Mouse (Mus musculus) forebrain, embryonic 15.5 days (tissue): ENCODE data around the gene Mmp23. TPM values are rescaled to one million over a fixed set of nuclear protein-coding genes. Genes with fewer than 3 reads are reported as not detected.
"Not testable (repeated sequence)": the region's sequence is repeated elsewhere in the genome, so short reads cannot be mapped to it uniquely, and the experiment has no call there.

ENCODE experiments used
- ATAC-seq: fragments of 200-750 bp; cut with Nextera tagmentation; replicated peaks from 2 replicates; pipeline ENCODE4 v1.8.0; 2017; ENCODE audit warnings: mild to moderate bottlenecking, moderate TSS enrichment, moderate library complexity
- H3K27ac ChIP-seq: fragments of 300-500 bp; sonication (generic); replicated peaks from 2 replicates; pipeline ENCODE4 v1.5.1; 2015; ENCODE audit warnings: mild to moderate bottlenecking, inconsistent platforms
- H3K27me3 ChIP-seq: fragments of 300-500 bp; sonication (generic); 2 replicates; pipeline ENCODE4 v1.6.1; 2015; ENCODE audit warnings: inconsistent platforms
- H3K36me3 ChIP-seq: fragments of 300-500 bp; sonication (generic); 2 replicates; pipeline ENCODE4 v1.6.1; 2015; ENCODE audit warnings: mild to moderate bottlenecking, inconsistent platforms
- H3K4me1 ChIP-seq: fragments of 300-500 bp; sonication (generic); 2 replicates; pipeline ENCODE4 v1.6.1; 2015; ENCODE audit warnings: inconsistent platforms
- H3K4me2 ChIP-seq: fragments of 300-500 bp; sonication (generic); replicated peaks from 2 replicates; pipeline ENCODE4 v1.6.1; 2015; ENCODE audit warnings: mild to moderate bottlenecking, inconsistent platforms
- H3K4me3 ChIP-seq: fragments of 300-500 bp; sonication (generic); 2 replicates; pipeline ENCODE4 v1.5.1; 2015; ENCODE audit warnings: mild to moderate bottlenecking, inconsistent platforms
- H3K9ac ChIP-seq: fragments of 300-500 bp; sonication (generic); replicated peaks from 2 replicates; pipeline ENCODE4 v1.6.1; 2015; ENCODE audit warnings: mild to moderate bottlenecking, inconsistent platforms
- H3K9me3 ChIP-seq: fragments of 300-500 bp; sonication (generic); 2 replicates; pipeline ENCODE4 v1.6.1; 2016; ENCODE audit warnings: inconsistent platforms
- WGBS: fragments of 180-500 bp; shearing (Covaris S2); methylation state at CpG from one replicate; pipeline ENCODE4 v1.1.7; 2015; ENCODE audit warnings: mixed read lengths; 5-methylcytosine and 5-hydroxymethylcytosine counted together
- polyA plus RNA-seq: library from polyadenylated mRNA; unstranded; fragments of >200 nt; fragmentation: Nextera tagmentation; extraction: Ambion mirVana; gene quantifications from 2 replicates; pipeline ENCODE4 v1.2.1, GENCODE M21; 2015

Mmp23 gene
- polyA plus RNA-seq, 1 experiment from 2014 or later: 2.3 TPM

DNA sequence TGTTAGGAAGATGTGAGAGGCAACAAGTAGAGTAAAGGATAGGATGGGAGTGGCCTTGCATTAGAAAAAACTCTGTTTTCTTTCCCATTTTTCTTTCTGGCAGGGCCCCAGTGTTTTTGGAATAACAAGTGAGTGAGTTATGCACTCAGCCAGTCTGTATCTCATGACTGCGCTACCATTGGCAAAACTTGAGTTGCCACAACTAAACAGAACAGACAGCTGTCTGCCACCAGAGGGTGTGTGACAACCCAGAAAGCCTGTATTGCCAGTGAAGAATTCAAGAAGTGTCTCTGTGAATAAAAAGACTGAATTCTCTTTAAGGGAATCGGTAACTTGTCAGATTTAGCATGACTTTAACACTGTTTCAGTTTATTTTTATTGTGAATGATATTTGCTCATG, 22.8 kb upstream of the Mmp23 start:
- no peaks in the 10 kb centered on the region for H3K4me1 ChIP-seq
- no peak for ATAC-seq
- no peak overlapping the region for H3K4me2 ChIP-seq
- H3K4me3 ChIP-seq: no peak overlapping the region
- 81% methylated on average over 2 of the region's 2 CpGs for WGBS
- H3K27ac ChIP-seq: no peak overlapping the region
- H3K9me3 ChIP-seq: no peaks in the 10 kb centered on the region
- H3K9ac ChIP-seq: no peak overlapping the region
- H3K36me3 ChIP-seq: no peaks in the 10 kb centered on the region
- H3K27me3 ChIP-seq: no peaks in the 10 kb centered on the region

DNA sequence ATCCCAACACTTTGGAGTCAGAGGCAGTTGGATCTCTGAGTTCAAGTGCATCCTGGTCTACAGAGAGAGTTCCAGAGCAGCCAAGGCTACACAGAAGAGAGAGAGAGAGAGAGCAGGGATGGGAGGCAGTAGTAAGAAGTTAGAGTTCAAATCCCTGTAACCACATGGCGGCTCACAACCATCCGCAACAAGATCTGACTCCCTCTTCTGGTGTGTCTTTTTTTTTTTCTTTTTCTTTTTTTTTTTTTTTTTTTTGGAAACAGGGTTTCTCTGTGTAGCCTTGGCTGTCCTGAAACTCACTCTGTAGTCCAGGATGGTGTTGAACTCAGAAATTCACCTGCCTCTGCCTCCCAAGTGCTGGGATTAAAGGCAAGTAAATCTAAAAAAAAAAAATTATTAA, 18.9 kb upstream of the Mmp23 start:
- Histone ChIP-seq H3K27me3 (no peaks in the 10 kb centered on the region), H3K9ac (no peak overlapping the region), H3K9me3 (no peaks in the 10 kb centered on the region), H3K4me3 (no peak overlapping the region), H3K36me3 (no peaks in the 10 kb centered on the region), H3K27ac (no peak overlapping the region), H3K4me2 (no peak overlapping the region), H3K4me1 (peaks cover 13% of the 10 kb centered on the region)
- ATAC-seq: no peak
- WGBS: 55% methylated on average over 2 of the region's 2 CpGs

GRCm38 (mm10) chr4:155670236-155670635, 17.1 kb upstream of the Mmp23 start:
- peaks cover 13% of the 10 kb centered on the region for H3K4me1 ChIP-seq
- H3K27me3 ChIP-seq, H3K36me3 ChIP-seq, ATAC-seq, H3K27ac ChIP-seq, H3K9me3 ChIP-seq, H3K4me3 ChIP-seq, H3K4me2 ChIP-seq, H3K9ac ChIP-seq: not testable (repeated sequence)
- 61% methylated on average over 4 of the region's 4 CpGs for WGBS

DNA sequence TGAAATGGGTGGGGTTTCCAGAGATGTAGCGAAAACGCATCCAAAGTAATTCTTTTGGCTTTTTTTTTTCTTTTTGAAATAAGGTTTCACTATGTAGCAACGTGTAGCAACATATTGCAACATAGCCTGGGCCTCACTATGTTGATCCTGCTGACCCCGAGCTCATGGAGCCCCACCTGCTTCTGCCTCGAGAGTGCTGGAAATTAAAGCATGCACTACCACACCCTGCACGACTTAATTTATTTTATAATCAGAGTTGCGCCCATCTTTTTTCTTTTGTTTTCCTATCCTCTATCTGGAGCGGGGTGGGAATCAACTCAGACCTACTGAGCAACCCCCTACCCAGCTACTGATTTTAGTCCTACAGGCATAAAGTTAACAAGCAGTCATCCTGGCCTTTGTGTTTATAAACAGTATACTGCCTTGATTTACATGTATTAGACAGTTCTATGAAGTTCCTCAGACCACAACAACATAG, 16.5 kb upstream of the Mmp23 start:
- 2% methylated on average over 8 of the region's 8 CpGs for WGBS
- no peaks in the 10 kb centered on the region for H3K27me3 ChIP-seq
- peak; percentile 14; the same call in 1 of the 2 replicates for ATAC-seq
- H3K4me3 ChIP-seq: peak overlapping the region; percentile 79
- 0 out of 2 replicates have a peak overlapping the region, but pooled peaks have one; percentile 78 for H3K27ac ChIP-seq
- peaks cover 6% of the 10 kb centered on the region; the same call in 1 of the 2 replicates for H3K36me3 ChIP-seq
- H3K4me2 ChIP-seq: peak overlapping the region; percentile 82
- H3K9me3 ChIP-seq: no peaks in the 10 kb centered on the region
- peak overlapping the region; percentile 78; the same call in 1 of the 2 replicates for H3K9ac ChIP-seq
- peaks cover 13% of the 10 kb centered on the region for H3K4me1 ChIP-seq

GRCm38 (mm10) chr4:155668689-155669597, 15.8 kb upstream of the Mmp23 start, which contains the start of gene Mib2:
Mib2 (minus strand) TSS chr4:155669198.
- under 1% methylated on average over 73 of the region's 73 CpGs for WGBS
- peaks cover 13% of the 10 kb centered on the region for H3K4me1 ChIP-seq
- peak within 1 kb of the TSS; percentile 79 for H3K4me3 ChIP-seq
- H3K27me3 ChIP-seq: no peaks in the 10 kb centered on the region
- H3K36me3 ChIP-seq: peaks cover 6% of the 10 kb centered on the region; the same call in 1 of the 2 replicates
- no peaks in the 10 kb centered on the region for H3K9me3 ChIP-seq
- H3K27ac ChIP-seq: peak within 1 kb of the TSS; percentile 78
- peak; percentile 99 for ATAC-seq
- peak within 1 kb of the TSS; percentile 78 for H3K9ac ChIP-seq
- H3K4me2 ChIP-seq: peak within 1 kb of the TSS; percentile 82

- no peaks in the 10 kb centered on the region for H3K9me3 ChIP-seq
- H3K4me1 ChIP-seq: peaks cover 13% of the 10 kb centered on the region
- no peak overlapping the region for H3K4me2 ChIP-seq
- no peaks in the 10 kb centered on the region for H3K27me3 ChIP-seq
- no peak for ATAC-seq
- H3K27ac ChIP-seq: no peak overlapping the region
- H3K4me3 ChIP-seq: no peak overlapping the region
- H3K36me3 ChIP-seq: peaks cover 6% of the 10 kb centered on the region; the same call in 1 of the 2 replicates
- H3K9ac ChIP-seq: no peak overlapping the region
These were observed 13.7 kb upstream of the Mmp23 start for GRCm38 (mm10) chr4:155666903-155667302.

DNA sequence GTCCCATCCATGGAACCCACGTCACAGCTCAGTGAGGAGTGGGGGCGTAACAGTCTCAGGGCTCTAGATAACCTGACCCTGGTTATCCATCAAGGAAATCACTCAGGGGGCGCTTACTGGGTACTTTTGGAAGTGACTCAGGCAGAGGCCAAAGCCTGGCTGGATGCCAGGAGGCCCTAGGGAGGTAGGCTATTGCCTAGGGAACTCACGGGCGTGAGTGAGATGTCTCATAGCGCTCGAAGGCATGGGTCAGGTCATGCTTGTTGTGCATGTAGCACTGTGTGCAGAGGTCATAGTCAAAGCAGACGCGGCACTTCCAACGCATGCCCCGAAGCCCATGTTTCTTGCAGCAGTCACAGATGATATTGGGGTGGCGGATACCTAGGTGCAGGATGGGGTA, 7.5 kb upstream of the Mmp23 start:
- no peaks in the 10 kb centered on the region for H3K4me1 ChIP-seq
- peaks cover 18% of the 10 kb centered on the region for H3K36me3 ChIP-seq
- H3K4me2 ChIP-seq: no peak overlapping the region
- ATAC-seq: no peak
- no peak overlapping the region for H3K27ac ChIP-seq
- WGBS: 88% methylated on average over 12 of the region's 12 CpGs
- no peaks in the 10 kb centered on the region for H3K9me3 ChIP-seq
- H3K4me3 ChIP-seq: no peak overlapping the region
- no peak overlapping the region for H3K9ac ChIP-seq
- H3K27me3 ChIP-seq: peaks cover 7% of the 10 kb centered on the region

GRCm38 (mm10) chr4:155658961-155659360, 5.8 kb upstream of the Mmp23 start:
- peaks cover 24% of the 10 kb centered on the region for H3K27me3 ChIP-seq

GRCm38 (mm10) chr4:155656214-155656751, 3.1 kb upstream of the Mmp23 start:
- no peak overlapping the region for H3K9ac ChIP-seq
- H3K4me1 ChIP-seq: peaks cover 28% of the 10 kb centered on the region
- H3K4me3 ChIP-seq: no peak overlapping the region
- peaks cover 26% of the 10 kb centered on the region for H3K36me3 ChIP-seq
- no peak overlapping the region for H3K4me2 ChIP-seq
- H3K27ac ChIP-seq: no peak overlapping the region
- peaks cover 49% of the 10 kb centered on the region for H3K27me3 ChIP-seq
- WGBS: 94% methylated on average over 13 of the region's 13 CpGs
- ATAC-seq: no peak
- no peaks in the 10 kb centered on the region for H3K9me3 ChIP-seq

More at GRCm38 (mm10) chr4:155658961-155659360, 5.8 kb upstream of the Mmp23 start:
- Histone ChIP-seq H3K4me1 (peaks cover 12% of the 10 kb centered on the region), H3K9ac (no peak overlapping the region), H3K36me3 (peaks cover 20% of the 10 kb centered on the region), H3K27ac (no peak overlapping the region), H3K4me3 (no peak overlapping the region), H3K4me2 (no peak overlapping the region), H3K9me3 (no peaks in the 10 kb centered on the region)
- 95% methylated on average over 10 of the region's 10 CpGs for WGBS
- ATAC-seq: no peak

DNA sequence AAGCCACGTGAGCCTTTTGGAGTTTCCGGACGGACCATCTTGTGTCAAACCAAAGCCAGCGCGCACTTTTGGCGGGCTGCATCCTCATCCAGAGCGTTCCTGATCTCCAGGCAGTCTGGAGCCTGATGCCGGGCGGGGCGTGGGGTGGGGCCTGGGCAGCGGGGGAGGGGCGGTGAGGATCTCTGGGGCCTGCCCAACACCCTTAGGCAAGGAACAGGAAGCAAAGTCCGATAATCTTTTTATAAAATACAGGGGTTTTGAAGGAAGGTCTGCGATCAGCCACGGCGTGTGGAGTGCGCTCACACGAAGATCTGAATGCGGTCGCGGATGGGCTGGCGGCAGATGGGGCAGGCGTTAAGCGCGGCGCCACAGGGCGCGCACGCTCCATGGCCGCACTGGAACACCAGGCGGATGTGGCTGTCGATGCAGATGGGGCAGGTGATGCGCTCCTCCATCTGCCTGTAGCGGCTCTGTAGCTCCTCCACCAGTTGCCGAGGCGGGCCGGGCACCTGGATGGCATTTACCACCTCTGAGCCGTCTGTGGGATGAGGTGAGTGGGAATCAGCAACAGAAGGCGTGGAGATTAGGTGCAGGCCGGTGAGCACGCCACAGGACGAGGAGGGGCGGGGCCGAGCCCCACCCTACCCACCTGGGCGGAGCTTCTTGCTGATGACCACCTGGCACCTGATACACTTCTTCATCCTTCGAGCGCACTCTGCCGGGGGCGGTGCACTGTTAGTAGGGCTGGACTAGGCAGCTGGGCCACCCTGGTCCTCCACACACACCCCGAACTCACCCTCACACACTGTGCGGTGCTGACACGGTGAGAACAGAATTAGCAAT, 1.5 kb upstream of the Mmp23 start:
- 4% methylated on average over 52 of the region's 52 CpGs for WGBS
- Histone ChIP-seq H3K4me1 (peaks cover 28% of the 10 kb centered on the region), H3K36me3 (peaks cover 40% of the 10 kb centered on the region), H3K27ac (no peak overlapping the region), H3K27me3 (peaks cover 52% of the 10 kb centered on the region), H3K9me3 (no peaks in the 10 kb centered on the region), H3K4me3 (peak overlapping the region; percentile 25), H3K9ac (peak overlapping the region; percentile 31), H3K4me2 (peak overlapping the region; percentile 51)
- peak; percentile 12; the same call in 1 of the 2 replicates for ATAC-seq

DNA sequence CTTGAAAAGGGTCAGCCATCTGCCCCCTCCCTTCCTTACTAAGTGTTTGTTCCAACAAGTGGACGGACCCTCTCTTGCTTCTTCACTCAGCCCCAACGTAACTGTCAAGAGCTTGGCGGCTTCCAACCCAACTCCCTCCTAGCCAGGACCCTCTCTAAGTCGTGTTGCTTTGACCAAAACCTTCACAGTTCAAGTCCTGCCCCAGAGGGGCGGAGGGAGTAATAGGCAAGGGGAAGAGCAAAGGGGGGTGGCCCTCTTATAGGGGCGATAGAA, 935 bp upstream of the Mmp23 start:
- peaks cover 45% of the 10 kb centered on the region for H3K36me3 ChIP-seq
- no peak overlapping the region for H3K9ac ChIP-seq
- peak overlapping the region; percentile 25 for H3K4me3 ChIP-seq
- WGBS: 2% methylated on average over 6 of the region's 6 CpGs
- H3K4me2 ChIP-seq: peak overlapping the region; percentile 51
- H3K9me3 ChIP-seq: no peaks in the 10 kb centered on the region
- no peak overlapping the region for H3K27ac ChIP-seq
- peaks cover 52% of the 10 kb centered on the region for H3K27me3 ChIP-seq
- peaks cover 28% of the 10 kb centered on the region for H3K4me1 ChIP-seq
- no peak for ATAC-seq
